ENCODE assay signal across 8 mouse cellular contexts in genomic region chr3:133516137-133516536, GRCm38 (mm10). TPM values are rescaled to one million over a fixed set of nuclear protein-coding genes. Genes with fewer than 3 reads are reported as not detected.
A peak's percentile ranks its signal among the peaks of the same experiment; 100 is the strongest.
DNase-seq lines count a peak whose midpoint lies in the region; ATAC-seq lines count a peak whose summit lies in the region.
"Had no signal": no experiment of that assay in that cellular context is flagged by ENCODE, and none has a peak within 500 bp of the region (broad histone marks: within the 10 kb centered on the region; RNA-seq: fewer than 3 reads in every experiment).

No protein-coding gene starts in this region.

- intact Hi-C loops in gastrocnemius, postnatal 14 days (cut with DNase I; ENCODE audit: low total_unique reads) = no loop called here

- H3K4me3 ChIP-seq in neural tube, embryonic 14.5 days (ENCODE audit: low read depth, low read length) = no peak overlapping the region
- H3K4me3 ChIP-seq in neural tube, embryonic 15.5 days (replicated peaks) = no peak overlapping the region
- H3K4me3 ChIP-seq: myocyte had no signal

- no peak overlapping the region for H3K9ac ChIP-seq in neural tube, embryonic 14.5 days (replicated peaks; ENCODE audit: low read depth, low read length)
- H3K9ac ChIP-seq in neural tube, embryonic 15.5 days (replicated peaks) = no peak overlapping the region

- H3K27me3 ChIP-seq in neural tube, embryonic 14.5 days (ENCODE audit: control insufficient read depth, insufficient read depth, low read length) = no peaks in the 10 kb centered on the region
- no peaks in the 10 kb centered on the region for H3K27me3 ChIP-seq in neural tube, embryonic 15.5 days (replicated peaks)

- WGBS in neural tube, embryonic 14.5 days = 57% methylated on average over 6 of the region's 6 CpGs
- WGBS in neural tube, embryonic 15.5 days = 41% methylated on average over 6 of the region's 6 CpGs

- no peaks in the 10 kb centered on the region for H3K9me3 ChIP-seq in neural tube, embryonic 14.5 days (ENCODE audit: control insufficient read depth, low read length)
- H3K9me3 ChIP-seq in neural tube, embryonic 15.5 days (replicated peaks) = no peaks in the 10 kb centered on the region

- H3K4me1 ChIP-seq in neural tube, embryonic 14.5 days (ENCODE audit: control insufficient read depth, insufficient read depth, low read length) = no peaks in the 10 kb centered on the region
- H3K4me1 ChIP-seq in neural tube, embryonic 15.5 days = peaks cover 9% of the 10 kb centered on the region; the same call in 1 of the 2 replicates

- DNase-seq in adrenal gland, postnatal 36 days = peak; percentile 82 to 87
- DNase-seq in gastrocnemius, postnatal 14 days = peak; percentile 52
- DNase-seq in kidney, postnatal 36 days = peak; percentile 75 to 79
- no peak for DNase-seq in frontal cortex, postnatal 36 days (ENCODE audit: low spot score in 2 of 2)
- DNase-seq in right cerebral cortex, adult 2 months (ENCODE audit: low spot score in 2 of 2) = no peak

- ATAC-seq in neural tube, embryonic 14.5 days (ENCODE audit: low read depth) = peak; percentile 62; the same call in 1 of the 2 replicates
- ATAC-seq in neural tube, embryonic 15.5 days (ENCODE audit: low FRiP score) = no peak

- no peak overlapping the region for H3K4me2 ChIP-seq in neural tube, embryonic 14.5 days (ENCODE audit: low read depth, low read length)
- H3K4me2 ChIP-seq in neural tube, embryonic 15.5 days = no peak overlapping the region

- H3K36me3 ChIP-seq in neural tube, embryonic 14.5 days (ENCODE audit: control insufficient read depth, insufficient read depth, low read length) = no peaks in the 10 kb centered on the region; the same call in 1 of the 2 replicates
- H3K36me3 ChIP-seq in neural tube, embryonic 15.5 days = peaks cover 9% of the 10 kb centered on the region; the same call in 1 of the 2 replicates

- H3K27ac ChIP-seq in neural tube, embryonic 14.5 days (ENCODE audit: low read depth, low read length) = no peak overlapping the region
- no peak overlapping the region for H3K27ac ChIP-seq in neural tube, embryonic 15.5 days (replicated peaks)

RNA-seq across cellular contexts. Expression of gene Tet2, which starts 28.8 kb away (rescaled TPM):
- 18.5 and 28.4 TPM in 2 replicates for polyA plus RNA-seq in neural tube, embryonic 14.5 days (2014; fragmentation: Nextera tagmentation; extraction: Ambion mirVana)
- 15.2 and 15.7 TPM in 2 replicates for polyA plus RNA-seq in neural tube, embryonic 15.5 days (2015; fragmentation: Nextera tagmentation; extraction: Ambion mirVana)
- total RNA-seq in adrenal gland, postnatal 36 days (2021) = 10 to 100 TPM; 34.1 to 39.5 TPM
- 10 to 100 TPM; 32.1 to 34.3 TPM for total RNA-seq in gastrocnemius, postnatal 14 days (2021)

Comparison
In these comparisons a context has a peak if more than half of its experiments do, and no peak if none do; other contexts are left out.
1. DNase-seq: peak in adrenal gland, postnatal 36 days (2 of 2), gastrocnemius, postnatal 14 days (single experiment) and kidney, postnatal 36 days (2 of 2); none in frontal cortex, postnatal 36 days (0 of 2) and right cerebral cortex, adult 2 months (0 of 2).